Mouse (Mus musculus) neutrophil, adult 5-6 weeks (primary cell): Measurements from ENCODE around the gene Gm8237. TPM values are rescaled to one million over a fixed set of nuclear protein-coding genes. Genes with fewer than 3 reads are reported as not detected.
"Not testable (repeated sequence)": the region's sequence is repeated elsewhere in the genome, so short reads cannot be mapped to it uniquely, and the experiment has no call there.

Source experiments
- ATAC-seq: fragments of 151-379, 151-347 bp; 2 replicates; pipeline ENCODE4 v1.8.0; 2017; ENCODE audit warnings: mild to moderate bottlenecking, moderate TSS enrichment; ENCODE audit not compliant: insufficient number of reproducible peaks, poor library complexity, low FRiP score, severe bottlenecking; ENCODE audit errors: extremely low read depth
- total RNA-seq: library from RNA; stranded (forward); fragments of 200-1000 nt; gene quantifications from 2 replicates; pipeline ENCODE4 v1.2.3, GENCODE M21; 2017

Gene Gm8237
- not detected in 2 replicates for total RNA-seq

DNA sequence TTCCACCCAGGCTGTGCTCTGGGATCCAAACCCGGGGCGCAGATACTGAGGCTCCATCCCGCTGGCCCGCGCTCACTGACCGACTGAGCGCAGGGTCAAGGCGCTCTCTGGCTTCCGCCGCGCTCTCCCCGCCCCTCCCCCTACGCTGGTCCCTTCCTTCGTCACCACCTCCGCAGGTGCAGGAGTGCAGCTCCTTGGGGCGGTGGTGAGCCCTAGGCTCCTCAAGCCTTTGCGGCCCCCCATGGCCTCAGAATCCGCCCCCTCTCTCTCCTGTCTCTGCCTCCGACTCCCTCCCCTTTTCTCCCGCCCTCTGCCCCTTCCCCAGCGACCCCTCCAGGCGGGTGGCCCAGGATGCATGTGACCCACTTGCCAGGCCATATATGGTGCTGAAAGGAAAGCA lies at the start of gene Gm8237:
Gm8237 (minus strand) TSS at position 142 of the 400 bp plus-strand sequence.
- ATAC-seq: not testable (repeated sequence)

DNA sequence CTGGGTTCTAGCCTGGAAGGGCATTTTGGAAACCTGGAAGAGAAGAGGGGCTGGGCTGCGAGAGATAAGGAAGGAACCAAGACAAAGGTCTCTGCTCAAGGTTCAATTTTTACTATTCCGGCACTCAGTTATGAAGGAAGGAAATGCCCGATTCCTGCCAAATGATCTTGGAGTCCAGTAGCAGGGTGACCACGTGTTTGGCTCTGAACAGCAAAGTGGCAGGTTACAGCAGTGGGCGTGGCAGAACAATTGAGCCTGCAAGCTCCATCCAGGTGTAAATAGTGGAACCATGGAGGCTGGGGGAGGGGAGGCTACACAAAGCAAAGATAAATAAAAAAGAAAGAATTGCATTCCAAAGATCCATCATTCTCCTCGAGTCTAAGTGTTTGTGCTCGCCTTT lies 43.1 kb upstream of the Gm8237 start:
- ATAC-seq: not testable (repeated sequence)

GRCm38 (mm10) chr14:5918330-5918942 lies 38.3 kb upstream of the Gm8237 start:
- ATAC-seq: not testable (repeated sequence)

DNA sequence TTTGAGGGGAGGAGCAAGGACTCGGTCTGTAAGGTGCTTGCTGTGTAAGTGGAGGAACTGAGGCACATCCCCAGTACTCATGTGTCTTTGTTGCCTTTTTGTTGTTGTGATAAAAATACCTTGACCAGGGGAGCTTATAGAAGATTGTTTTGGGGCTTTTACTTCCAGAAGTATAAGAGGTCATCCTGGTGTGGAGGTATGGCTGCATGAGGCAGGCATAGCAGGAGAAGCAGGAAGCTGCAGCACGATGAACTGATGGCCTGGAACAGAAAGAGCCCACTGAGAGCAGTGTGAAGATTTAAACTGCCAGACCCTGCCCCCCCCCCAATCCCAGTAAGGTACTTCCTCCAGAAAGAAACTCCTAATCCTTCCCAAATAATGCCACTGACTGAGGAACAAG lies 33.5 kb upstream of the Gm8237 start:
- ATAC-seq: not testable (repeated sequence)

DNA sequence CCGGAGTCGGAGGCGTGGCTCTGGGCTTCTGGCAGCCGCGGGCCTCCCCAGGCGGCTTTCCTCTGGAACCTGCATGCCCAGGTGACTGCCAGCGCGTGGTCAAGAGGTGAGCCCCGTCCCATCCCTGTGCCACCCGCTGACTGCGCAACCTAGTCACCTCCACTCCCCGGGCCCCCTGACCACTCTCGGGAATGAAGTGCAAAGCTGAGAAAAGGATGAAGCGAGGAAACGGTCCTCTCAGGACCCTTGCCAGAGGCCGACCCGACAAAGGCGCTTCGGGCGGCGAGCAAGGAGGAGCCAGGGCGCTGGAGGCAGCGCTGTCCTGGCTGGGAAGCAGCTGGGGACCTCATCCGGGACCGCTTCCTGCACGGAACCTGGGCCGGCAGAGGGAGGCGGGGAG lies 391 bp downstream of the Gm8237 start:
- not testable (repeated sequence) for ATAC-seq

- ATAC-seq: not testable (repeated sequence)
Observed at GRCm38 (mm10) chr14:5879136-5879535, 1.0 kb downstream of the Gm8237 start.

- not testable (repeated sequence) for ATAC-seq
Observed at GRCm38 (mm10) chr14:5855911-5856310, 24.3 kb downstream of the Gm8237 start.

DNA sequence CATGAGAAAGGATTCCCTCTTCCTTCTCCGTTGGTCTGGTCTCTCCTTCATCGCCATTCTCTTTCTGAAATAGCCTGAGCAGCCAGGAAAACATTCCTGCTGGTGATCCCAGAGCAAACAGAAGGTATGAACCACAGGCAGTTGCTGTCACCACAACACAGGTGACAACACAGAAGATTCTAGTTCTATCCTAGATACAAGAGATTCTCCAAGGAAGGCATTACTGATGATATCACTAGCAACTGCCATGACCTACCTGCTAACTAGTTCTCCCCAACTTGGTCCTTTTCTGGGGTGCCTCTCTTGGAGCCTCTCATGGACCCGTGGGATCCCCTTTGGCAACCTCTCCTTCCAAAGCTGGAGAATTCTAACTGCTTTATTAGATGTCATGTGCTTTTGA lies 50.0 kb downstream of the Gm8237 start, which contains the start of gene Gm3424:
Gm3424 (minus strand) TSS at position 101 of the 400 bp plus-strand sequence.
- not testable (repeated sequence) for ATAC-seq

DNA sequence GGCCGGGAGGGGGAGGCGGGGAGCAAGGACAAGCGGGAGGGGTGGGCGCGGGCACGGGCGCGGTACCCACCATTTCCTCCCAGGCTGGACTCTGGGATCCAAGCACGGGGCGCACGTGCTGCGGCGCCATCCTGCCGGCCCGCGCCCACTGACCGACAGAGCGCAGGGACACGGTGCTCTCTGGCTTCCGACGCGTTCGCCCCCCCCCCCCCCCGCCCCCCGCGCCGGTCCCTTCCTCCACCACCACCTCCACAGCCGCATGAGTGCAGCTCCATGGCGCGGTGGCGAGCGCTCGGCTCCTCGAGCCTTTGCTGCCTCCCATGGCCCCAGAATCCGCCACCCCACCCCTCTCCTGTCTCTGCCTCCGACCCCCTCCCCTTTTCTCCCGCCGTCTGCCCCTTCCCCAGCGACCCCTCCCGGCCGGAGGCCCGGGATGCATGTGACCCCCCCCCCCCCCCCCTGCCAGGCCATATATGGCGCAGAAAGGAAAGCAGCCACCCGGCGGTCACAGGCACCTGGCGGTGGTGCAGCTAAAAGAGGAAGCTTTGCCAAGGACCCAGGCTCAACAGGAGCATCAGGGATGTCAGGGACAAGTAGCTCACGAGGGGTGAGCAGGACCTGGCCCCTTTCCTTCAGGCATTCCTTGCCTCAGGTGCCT lies 67.4 kb downstream of the Gm8237 start:
- ATAC-seq: not testable (repeated sequence)

Other genes with a start within 250 kb of the Gm8237 start
- not detected in 2 replicates for gene Gm8265, start 247.4 kb downstream of the Gm8237 start, total RNA-seq
- gene Gm9603, start 192.9 kb downstream of the Gm8237 start, total RNA-seq: not detected in 2 replicates
- 0.47 TPM in 1 of 2 replicates, not detected in the other for gene Gm3373, start 138.8 kb downstream of the Gm8237 start, total RNA-seq
- not detected in 2 replicates for gene Gm3383, start 72.4 kb downstream of the Gm8237 start, total RNA-seq
- gene Gm3424, start 50.1 kb downstream of the Gm8237 start, total RNA-seq: not detected in 2 replicates
- not detected in 2 replicates for gene Gm3248, start 81.4 kb upstream of the Gm8237 start, total RNA-seq
- gene Gm3453, start 98.8 kb upstream of the Gm8237 start, total RNA-seq: not detected in 2 replicates
- not detected in 2 replicates for gene Gm6337, start 177.9 kb upstream of the Gm8237 start, total RNA-seq
- gene Gm8206, start 213.6 kb upstream of the Gm8237 start, total RNA-seq: 1.6 TPM in 1 of 2 replicates, not detected in the other
- not detected in 2 replicates for gene Gm3468, start 228.3 kb upstream of the Gm8237 start, total RNA-seq
- gene Gm3476, start 245.4 kb upstream of the Gm8237 start, total RNA-seq: not detected in 2 replicates